Mouse (Mus musculus) urinary bladder, adult 2 months (tissue): Measurements from ENCODE around the gene Comt. TPM values are rescaled to one million over a fixed set of nuclear protein-coding genes. Genes with fewer than 3 reads are reported as not detected.

Source experiments
- DNase-seq: peaks from one replicate; pipeline ENCODE4 v3.0.0; 2022; ENCODE audit warnings: low spot score
- polyA plus RNA-seq: library from polyadenylated mRNA; depleted of rRNA; stranded (reverse); fragments of >200 nt; gene quantifications from 2 replicates; pipeline ENCODE4 v1.2.3, GENCODE M21; 2012; rRNA removed

Comt gene
- polyA plus RNA-seq, 1 experiment = 205 TPM

- DNase-seq = no peak
Observed at GRCm38 (mm10) chr16:18357977-18358376, 68.7 kb downstream of the Comt start.

DNA sequence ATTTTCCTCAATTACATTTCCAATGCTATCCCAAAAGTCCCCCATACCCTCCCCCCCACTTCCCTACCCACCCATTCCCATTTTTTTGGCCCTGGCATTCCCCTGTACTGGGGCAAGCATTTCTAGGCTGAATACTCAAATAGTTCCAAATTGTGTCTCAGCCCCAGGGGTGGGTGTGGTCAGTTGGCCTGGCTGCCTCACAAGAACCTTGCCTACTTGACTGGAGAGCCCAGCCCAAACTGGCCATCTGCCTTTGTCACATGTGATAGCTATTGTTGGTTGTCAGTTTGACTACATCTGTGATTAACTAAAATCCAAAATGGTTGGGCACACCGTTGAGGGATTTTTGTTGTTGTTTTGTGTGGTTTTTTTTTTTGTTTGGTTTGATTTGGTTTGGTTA is 69.7 kb downstream of the Comt start:
- no peak for DNase-seq

Other genes with a start within 250 kb of the Comt start
- gene Ccdc188, start 209.0 kb downstream of the Comt start, polyA plus RNA-seq = not detected in 2 replicates
- 27.3 and 35.1 TPM in 2 replicates for gene Zdhhc8, start 191.7 kb downstream of the Comt start, polyA plus RNA-seq
- 55.6 and 56.7 TPM in 2 replicates for gene Trmt2a, start 178.2 kb downstream of the Comt start, polyA plus RNA-seq
- 88.4 and 90.6 TPM in 2 replicates for gene Ranbp1, start 178.1 kb downstream of the Comt start, polyA plus RNA-seq
- gene Gm49776, start 168.5 kb downstream of the Comt start, polyA plus RNA-seq = not detected in 2 replicates
- 24.7 and 25.8 TPM in 2 replicates for gene Dgcr8, start 137.6 kb downstream of the Comt start, polyA plus RNA-seq
- gene Tango2, start 78.7 kb downstream of the Comt start, polyA plus RNA-seq = 36.6 and 43.0 TPM in 2 replicates
- gene Arvcf, start 78.7 kb downstream of the Comt start, polyA plus RNA-seq = 15.6 and 17.3 TPM in 2 replicates
- 16.5 and 21.5 TPM in 2 replicates for gene Txnrd2, start 468 bp downstream of the Comt start, polyA plus RNA-seq
- 7.9 and 8.4 TPM in 2 replicates for gene Gnb1l, start 71.9 kb upstream of the Comt start, polyA plus RNA-seq
- 4.4 and 5.6 TPM in 2 replicates for gene Rtl10, start 72.0 kb upstream of the Comt start, polyA plus RNA-seq
- gene Tbx1, start 163.8 kb upstream of the Comt start, polyA plus RNA-seq = 2.0 and 4.1 TPM in 2 replicates
- 0.55 and 0.59 TPM in 2 replicates for gene Gp1bb, start 195.6 kb upstream of the Comt start, polyA plus RNA-seq
- gene Gm49601, start 199.6 kb upstream of the Comt start, polyA plus RNA-seq = 11.8 and 15.0 TPM in 2 replicates
- gene Sept5, start 203.1 kb upstream of the Comt start, polyA plus RNA-seq = 44.7 and 46.4 TPM in 2 replicates